Mouse (Mus musculus) spleen, adult 2 months (tissue): Measurements from ENCODE around the gene Prcd.

ENCODE experiments used
- CTCF ChIP-seq: fragments of 200-500 bp; IDR thresholded peaks from 2 replicates; pipeline ENCODE4 v1.5.1; 2011; ENCODE audit warnings: mild to moderate bottlenecking, inconsistent platforms; ENCODE audit not compliant: insufficient read depth, insufficient read length, insufficient replicate concordance; ENCODE audit errors: extremely low read depth
- POLR2A ChIP-seq: fragments of 200-500 bp; IDR thresholded peaks from 2 replicates; pipeline ENCODE4 v1.6.1; 2011; ENCODE audit warnings: low read depth, low read length, inconsistent platforms

- no peak for TF ChIP-seq POLR2A
- no peak for TF ChIP-seq CTCF
These were observed 5.9 kb upstream of the Prcd start for GRCm38 (mm10) chr11:116647340-116647991.
